Mouse (Mus musculus) brain, embryonic 14.5 days (tissue): ENCODE measurements around the gene Wwc2.

Experiments
- CTCF ChIP-seq: fragments of 200-500 bp; IDR thresholded peaks from 2 replicates; pipeline ENCODE4 v1.5.1; 2012; ENCODE audit warnings: inconsistent platforms, mild to moderate bottlenecking, moderate library complexity, borderline replicate concordance; ENCODE audit not compliant: insufficient read depth, insufficient read length; ENCODE audit errors: extremely low read depth
- POLR2A ChIP-seq: fragments of 200-500 bp; IDR thresholded peaks from 2 replicates; pipeline ENCODE4 v1.6.1; 2012; ENCODE audit warnings: mild to moderate bottlenecking, inconsistent platforms, borderline replicate concordance; ENCODE audit not compliant: poor library complexity, insufficient read depth, insufficient read length, severe bottlenecking; ENCODE audit errors: extremely low read depth

DNA sequence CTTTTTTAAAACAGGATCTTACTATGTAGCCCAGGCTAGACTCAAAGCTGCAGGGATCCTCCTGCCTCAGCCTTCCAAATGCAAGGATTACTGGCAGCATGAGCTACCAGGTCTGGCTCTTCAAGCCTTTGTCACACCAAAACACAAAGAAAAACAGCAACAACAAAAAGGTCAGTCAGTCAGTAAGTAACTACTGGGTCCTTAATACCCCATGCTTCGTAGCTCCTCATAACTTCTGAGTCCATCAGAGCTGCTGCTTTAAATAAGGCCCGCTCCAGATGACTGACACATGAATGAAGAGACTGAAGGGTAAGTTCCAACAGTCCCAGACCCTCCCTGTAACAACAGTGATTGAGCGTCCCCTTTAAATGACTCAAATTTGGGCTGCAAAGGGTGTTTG lies 90.8 kb downstream of the Wwc2 start:
- TF ChIP-seq CTCF, result no peak
- no peak for TF ChIP-seq POLR2A
